Mouse (Mus musculus) CD4-positive naive resting alpha-beta T cell, adult 57 days (primary cell): ENCODE results near the gene Kat2b. TPM values are rescaled to one million over a fixed set of nuclear protein-coding genes. Genes with fewer than 3 reads are reported as not detected.

Experiments
- total RNA-seq: library from RNA; stranded (reverse); gene quantifications from one replicate; pipeline ENCODE4 v1.2.4, GENCODE M21; 2023

Kat2b gene
- total RNA-seq: 69.7 TPM

DNA sequence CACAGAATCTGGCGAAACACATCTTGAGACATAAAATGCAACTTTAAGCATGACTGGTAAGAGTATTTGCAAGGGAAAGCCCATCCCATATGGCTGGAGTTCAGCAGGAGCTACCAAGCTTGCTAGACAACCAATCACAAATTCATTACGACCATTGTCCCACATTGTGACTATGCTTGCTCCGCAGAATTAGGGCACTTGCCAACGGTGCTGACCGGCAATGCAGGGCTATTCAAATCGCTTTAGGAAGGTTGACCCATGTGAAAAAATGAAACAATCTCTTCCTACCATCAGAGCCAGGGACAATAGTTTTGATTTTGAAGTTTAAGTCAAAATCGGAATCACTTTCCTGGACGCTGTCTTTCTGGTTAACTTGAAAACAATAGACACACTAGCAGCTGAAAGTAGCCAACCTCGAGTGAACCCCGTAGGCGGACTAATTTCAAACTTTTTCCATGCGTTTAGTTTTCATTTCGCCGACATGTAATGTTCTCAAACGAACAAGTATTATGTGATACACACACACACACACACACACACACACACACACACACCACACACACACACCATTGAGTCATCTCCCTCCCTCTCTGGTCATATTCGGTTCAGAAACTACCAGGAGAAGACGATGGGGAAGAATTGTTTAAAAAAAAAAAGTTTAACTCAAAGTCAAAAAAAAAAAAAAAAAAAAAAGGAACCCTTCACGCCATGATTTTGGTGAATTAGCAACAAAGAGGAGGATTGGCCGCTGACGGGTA is at the start of gene Kat2b:
Gene Kat2b, plus strand, starts transcription at position 701 of the 758 bp plus-strand sequence.

GRCm38 (mm10) chr17:53539351-53539750 is 27.3 kb upstream of the Kat2b start, which contains the start of gene Pp2d1:
TSS of gene Pp2d1 (minus strand) at chr17:53539451.

DNA sequence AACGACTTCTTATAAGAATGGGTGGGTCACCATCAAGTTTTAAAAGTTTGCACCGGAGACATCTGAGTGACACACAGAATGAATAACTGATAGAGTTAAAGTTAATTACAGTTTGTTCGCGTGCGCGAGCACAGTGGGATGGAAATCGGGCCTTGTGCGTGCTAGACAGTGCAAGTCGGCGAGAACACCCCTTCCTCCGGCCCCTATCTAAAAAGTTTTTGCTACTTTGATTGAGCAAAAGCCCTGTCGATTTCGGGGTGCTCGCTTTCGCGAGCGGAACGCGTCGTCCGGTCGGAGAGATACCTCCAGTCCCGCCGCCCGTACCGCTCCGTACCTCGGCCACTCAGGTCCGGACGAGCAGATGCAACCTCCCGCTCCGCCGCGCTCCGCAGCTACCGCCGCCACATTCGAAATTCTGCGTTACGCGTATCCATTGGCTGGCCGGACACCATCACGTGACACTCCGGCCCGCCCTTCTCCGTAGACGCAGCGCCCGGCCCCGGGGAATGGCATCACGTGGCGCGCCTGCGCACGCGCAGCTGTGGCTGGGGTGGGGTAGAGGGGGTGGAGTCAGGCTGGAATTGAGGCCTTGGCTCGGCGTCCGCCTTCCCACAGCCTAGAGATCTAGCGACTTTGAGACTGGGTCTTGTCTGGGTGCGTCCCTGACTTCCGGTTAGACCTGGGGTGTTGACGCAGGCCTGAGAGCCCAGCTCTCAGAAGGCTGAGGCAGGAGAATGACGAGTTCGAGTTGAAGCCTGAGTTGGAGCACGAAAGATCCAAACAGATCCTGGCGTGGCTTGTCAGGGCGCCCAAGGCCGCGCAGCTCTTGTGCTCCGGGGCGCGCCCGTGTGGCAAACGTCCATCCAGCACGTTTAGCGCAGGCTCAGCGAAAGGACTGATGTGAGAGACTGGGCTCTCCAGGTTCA is 122.5 kb downstream of the Kat2b start, which contains the start of gene Sgo1:
Gene Sgo1, minus strand, starts transcription at position 457 of the 926 bp plus-strand sequence.

Other genes starting within 250 kb of the Kat2b start
- 0.24 TPM for gene Efhb, start 103.5 kb upstream of the Kat2b start, total RNA-seq
- gene Rab5a, start 87.6 kb upstream of the Kat2b start, total RNA-seq: 104 TPM
- not detected for gene Pp2d1, start 27.4 kb upstream of the Kat2b start, total RNA-seq
- 0.86 TPM for gene Sgo1, start 122.5 kb downstream of the Kat2b start, total RNA-seq